Mouse (Mus musculus) megakaryocyte progenitor cell, adult 5-6 weeks (primary cell): ENCODE results near the gene Naa38. TPM values are rescaled to one million over a fixed set of nuclear protein-coding genes. Genes with fewer than 3 reads are reported as not detected.
A peak's percentile ranks its signal among the peaks of the same experiment; 100 is the strongest.

Source experiments
- ATAC-seq: replicated peaks from 2 replicates; pipeline ENCODE4 v1.8.0; 2016; ENCODE audit warnings: mild to moderate bottlenecking, moderate TSS enrichment, inconsistent platforms; ENCODE audit not compliant: poor library complexity
- total RNA-seq, 2 experiments: library from RNA; stranded (forward) in 1 of 2; stranded (reverse) in 1 of 2; fragments of 157-497, 149-512 nt in 1 of 2; fragments of 200-1000 nt in 1 of 2; gene quantifications; 2 replicates each; pipeline versions ENCODE4 v1.2.3 to v1.2.4; 2015 to 2017

The Naa38 gene
- total RNA-seq, 2 experiments from 2014 or later: 125 to 205 TPM

GRCm38 (mm10) chr11:69399201-69400082, 4.2 kb downstream of the Naa38 start:
- ATAC-seq: no peak

GRCm38 (mm10) chr11:69400083-69400850, 5.0 kb downstream of the Naa38 start:
- no peak for ATAC-seq

- peak; percentile 97 for ATAC-seq
Measured at GRCm38 (mm10) chr11:69401210-69401637, 5.9 kb downstream of the Naa38 start.

GRCm38 (mm10) chr11:69401987-69402386, 6.7 kb downstream of the Naa38 start:
- no peak for ATAC-seq

- no peak for ATAC-seq
Measured at GRCm38 (mm10) chr11:69403691-69404594, 8.7 kb downstream of the Naa38 start.

GRCm38 (mm10) chr11:69404595-69405396, 9.5 kb downstream of the Naa38 start:
- ATAC-seq: no peak

- ATAC-seq: no peak
Measured at GRCm38 (mm10) chr11:69405397-69406200, 10.3 kb downstream of the Naa38 start.

GRCm38 (mm10) chr11:69406282-69406681, 11.0 kb downstream of the Naa38 start:
- no peak for ATAC-seq

- ATAC-seq: no peak
Measured at GRCm38 (mm10) chr11:69406867-69407723, 11.8 kb downstream of the Naa38 start.

- no peak for ATAC-seq
Measured at GRCm38 (mm10) chr11:69407724-69408004, 12.4 kb downstream of the Naa38 start.

GRCm38 (mm10) chr11:69408541-69409377, 13.5 kb downstream of the Naa38 start:
- ATAC-seq: peak; percentile 65

- ATAC-seq: peak; percentile 42
Measured at GRCm38 (mm10) chr11:69409378-69410044, 14.2 kb downstream of the Naa38 start.

- ATAC-seq: no peak
Measured at GRCm38 (mm10) chr11:69410045-69410309, 14.7 kb downstream of the Naa38 start.

- peak; percentile 7 for ATAC-seq
Measured at GRCm38 (mm10) chr11:69410310-69411072, 15.2 kb downstream of the Naa38 start.

GRCm38 (mm10) chr11:69411073-69411535, 15.8 kb downstream of the Naa38 start:
- ATAC-seq: peak; percentile 27

- ATAC-seq: peak; percentile 5
Measured at GRCm38 (mm10) chr11:69411538-69412203, 16.4 kb downstream of the Naa38 start.
